Mouse (Mus musculus): Measurements from ENCODE around the gene Pafah2.

Pafah2 gene

DNA sequence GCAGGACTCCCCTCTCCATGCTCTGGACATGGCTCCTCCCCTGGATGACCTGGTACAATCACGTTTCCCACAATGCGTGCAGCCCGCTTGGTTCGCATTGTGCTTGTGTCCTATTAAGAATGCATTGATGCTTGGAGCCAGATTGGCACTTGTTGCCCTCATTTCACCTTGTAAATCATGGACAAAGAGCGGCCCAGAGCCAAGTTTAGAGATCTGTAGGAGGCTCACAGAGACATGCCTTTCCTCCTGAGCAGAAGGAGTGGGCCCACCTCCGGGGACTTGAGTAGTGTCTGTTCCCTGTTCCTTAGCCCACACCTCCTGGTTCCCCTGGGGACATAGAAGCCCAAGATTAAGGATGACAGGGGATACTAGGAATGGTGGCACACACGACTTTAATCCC, 27.8 kb downstream of the Pafah2 start:
- no peak for DNase-seq (ENCODE audit: low spot score in 2 of 2)

DNA sequence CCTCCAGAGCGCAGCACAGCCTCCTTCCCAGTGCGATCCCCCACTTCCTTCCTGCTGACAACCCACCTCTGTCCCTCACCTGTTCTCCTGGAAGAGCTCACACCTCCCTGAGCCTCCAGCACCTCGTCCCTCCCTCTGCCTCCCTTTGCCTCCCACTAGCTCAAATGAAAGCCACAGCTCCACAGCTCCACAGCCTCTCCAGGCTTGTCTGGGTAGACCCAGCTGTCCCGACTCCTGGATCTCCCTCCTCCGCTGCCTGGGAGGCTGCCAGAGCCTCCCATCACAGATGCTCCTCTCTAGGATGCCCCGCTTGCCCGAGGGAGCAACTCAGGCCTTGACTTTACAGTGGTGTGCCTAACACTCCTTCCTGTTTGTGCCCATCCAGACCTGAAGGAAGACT, 29.0 kb downstream of the Pafah2 start:
- no peak for DNase-seq (ENCODE audit: low spot score in 2 of 2)

DNA sequence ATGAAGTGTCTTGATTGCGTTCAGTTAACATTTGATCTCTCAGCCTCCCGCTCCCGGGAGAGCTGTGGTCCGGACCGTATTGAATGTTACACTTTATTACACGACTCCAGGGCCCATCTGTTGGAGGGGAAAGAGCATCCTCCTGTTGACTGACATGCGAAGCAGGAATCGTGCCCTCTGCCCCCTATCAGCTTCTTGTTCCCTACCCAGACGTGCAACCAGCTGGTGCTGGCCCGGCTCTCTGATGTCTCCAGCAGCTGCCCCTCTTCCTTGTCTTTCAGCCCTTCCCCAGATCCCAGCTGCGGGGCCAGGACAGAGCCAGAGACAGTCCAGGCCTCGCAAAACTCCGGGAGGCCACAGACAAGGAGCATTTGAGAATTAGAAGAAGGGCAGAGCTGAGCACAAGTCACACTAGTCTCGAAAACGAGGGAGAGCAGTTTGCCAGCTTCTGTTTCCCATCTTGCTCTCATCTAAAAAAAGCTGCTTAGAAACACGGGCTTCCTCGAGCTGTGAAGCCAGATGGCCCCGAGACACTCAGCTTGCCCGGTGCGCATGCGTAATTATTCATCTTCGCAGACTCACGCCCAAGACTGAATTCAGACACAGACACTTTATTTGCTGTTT, 34.4 kb downstream of the Pafah2 start:
- no peak for DNase-seq (ENCODE audit: low spot score in 2 of 2)

DNA sequence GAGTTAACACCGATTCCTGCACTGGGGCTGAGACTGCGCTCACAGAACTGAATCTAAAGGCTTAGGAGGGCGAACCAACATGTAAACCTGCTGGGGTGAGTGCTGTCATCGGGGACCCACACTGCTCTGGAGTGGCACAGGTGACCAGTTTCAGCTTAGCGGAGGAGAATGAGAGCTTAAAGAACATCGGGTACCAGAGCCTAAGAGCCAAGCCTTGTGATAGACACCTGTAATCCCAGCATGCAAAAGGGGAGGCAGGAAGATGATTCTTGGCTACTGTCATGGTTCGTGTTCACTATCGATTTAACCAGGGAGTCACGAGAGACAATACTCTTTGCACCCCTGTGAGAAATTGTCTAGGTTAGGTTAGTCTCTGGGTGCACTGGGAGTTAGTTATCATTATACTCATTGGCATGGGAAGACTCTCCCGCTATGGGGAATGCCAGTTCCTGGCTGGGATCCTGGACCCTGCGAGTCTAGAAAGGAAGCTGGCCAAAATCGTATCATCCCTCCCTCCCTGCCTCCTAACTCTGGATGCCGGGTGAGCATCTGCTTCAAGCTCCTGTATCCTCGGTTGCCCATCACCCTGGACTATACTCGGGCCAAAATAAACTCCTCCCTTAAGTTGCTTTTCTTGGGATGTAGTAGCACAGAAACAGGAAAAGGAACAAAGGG, 36.7 kb downstream of the Pafah2 start:
- no peak for DNase-seq (ENCODE audit: low spot score in 2 of 2)

DNA sequence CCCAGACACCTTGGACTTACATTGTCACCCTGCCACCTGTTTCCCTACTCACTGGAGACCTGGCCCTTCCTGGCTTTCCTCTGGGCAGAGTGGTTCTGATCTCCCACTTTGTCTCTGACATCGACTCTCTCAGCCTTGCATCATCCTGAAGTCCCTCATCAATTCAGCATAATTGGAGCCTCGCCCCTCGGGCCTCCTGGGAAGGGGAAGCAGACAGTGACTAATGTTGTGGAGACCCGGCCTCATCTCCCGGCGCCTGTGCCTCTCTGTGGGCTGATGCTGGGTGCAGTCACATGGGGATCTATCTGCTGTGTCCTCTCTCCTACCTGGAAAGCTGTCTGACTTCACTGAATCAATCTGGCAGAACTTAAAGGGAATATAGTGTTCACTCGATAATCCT, 40.1 kb downstream of the Pafah2 start:
- DNase-seq (ENCODE audit: low spot score in 2 of 2), result no peak

DNA sequence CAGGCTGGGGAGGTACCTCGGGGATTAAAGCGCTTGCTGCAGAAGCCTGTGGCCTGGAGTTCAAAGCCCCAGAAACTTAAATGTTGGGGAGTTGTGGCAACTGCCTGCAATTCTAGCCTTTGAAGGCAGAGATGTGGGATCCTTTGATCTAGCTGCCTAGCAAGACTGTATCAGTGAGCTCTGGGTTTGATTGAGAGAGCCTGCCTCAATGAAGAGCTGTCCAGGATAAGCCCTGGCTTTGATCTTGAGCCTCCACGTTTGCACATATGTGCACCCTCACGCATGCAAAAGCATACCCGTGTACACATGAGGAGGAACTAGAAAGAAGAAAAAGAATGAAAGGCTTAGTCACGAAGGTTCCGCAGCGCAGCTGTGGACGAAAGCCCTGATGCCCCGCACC, 40.5 kb downstream of the Pafah2 start:
- DNase-seq (ENCODE audit: low spot score in 2 of 2), result no peak

DNA sequence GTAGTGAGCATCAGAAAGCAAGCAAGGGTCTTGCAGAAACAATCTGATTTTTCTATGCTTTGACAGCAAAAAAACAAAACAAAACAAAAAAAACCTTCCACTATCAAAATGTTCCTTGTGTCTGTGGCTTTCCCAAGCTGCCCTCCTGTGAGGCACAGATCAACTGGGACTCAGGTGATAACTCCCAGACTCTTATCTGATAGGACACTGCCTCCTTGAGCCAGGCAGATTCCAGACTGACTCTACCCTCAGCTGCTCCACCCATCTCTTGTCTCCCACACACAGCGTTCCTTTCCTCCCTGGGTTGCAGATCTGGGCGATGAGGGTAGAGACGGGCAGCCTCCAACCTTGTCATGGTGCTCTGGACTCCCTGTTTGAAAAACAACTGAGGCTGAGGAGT, 43.0 kb downstream of the Pafah2 start:
- no peak for DNase-seq (ENCODE audit: low spot score in 2 of 2)

DNA sequence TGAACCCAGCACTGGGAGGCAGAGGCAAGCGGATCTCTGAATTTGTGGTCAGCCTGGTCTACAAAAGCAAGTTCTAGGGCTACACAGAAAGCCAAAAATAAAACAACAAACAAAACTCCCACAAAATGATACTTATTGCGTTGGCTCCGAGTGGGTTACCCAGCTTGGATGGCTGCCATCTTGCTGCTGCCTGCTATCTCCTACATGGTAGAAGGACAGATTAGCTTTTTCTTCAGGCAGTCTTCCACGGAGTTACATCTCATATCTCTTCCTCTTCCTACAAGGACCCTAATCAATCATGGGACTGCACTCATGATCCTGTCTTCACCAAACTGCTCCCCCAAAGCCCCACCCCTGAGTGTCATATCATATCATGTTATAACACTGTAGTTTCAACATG, 43.8 kb downstream of the Pafah2 start:
- DNase-seq (ENCODE audit: low spot score in 2 of 2), result no peak

DNA sequence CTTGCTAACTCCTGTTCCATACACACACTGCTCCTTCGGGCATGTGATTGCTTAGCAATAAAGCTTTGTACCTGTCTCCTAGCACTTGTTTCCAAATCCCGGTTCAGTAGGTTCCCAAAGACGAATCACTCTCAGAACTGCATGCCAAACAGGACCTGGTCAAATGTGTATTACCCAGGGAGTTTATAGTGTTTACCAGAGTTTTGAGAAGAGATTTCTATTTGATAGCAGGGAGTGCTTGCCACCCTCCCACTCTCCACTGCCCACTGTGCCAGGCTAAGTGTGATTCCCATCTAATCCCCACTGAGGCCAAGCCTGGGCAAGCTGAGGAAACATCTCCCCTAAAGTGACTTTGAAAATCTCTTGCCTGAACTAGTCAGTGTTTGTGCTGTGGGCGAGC, 46.1 kb downstream of the Pafah2 start:
- DNase-seq (ENCODE audit: low spot score in 2 of 2), result no peak

DNA sequence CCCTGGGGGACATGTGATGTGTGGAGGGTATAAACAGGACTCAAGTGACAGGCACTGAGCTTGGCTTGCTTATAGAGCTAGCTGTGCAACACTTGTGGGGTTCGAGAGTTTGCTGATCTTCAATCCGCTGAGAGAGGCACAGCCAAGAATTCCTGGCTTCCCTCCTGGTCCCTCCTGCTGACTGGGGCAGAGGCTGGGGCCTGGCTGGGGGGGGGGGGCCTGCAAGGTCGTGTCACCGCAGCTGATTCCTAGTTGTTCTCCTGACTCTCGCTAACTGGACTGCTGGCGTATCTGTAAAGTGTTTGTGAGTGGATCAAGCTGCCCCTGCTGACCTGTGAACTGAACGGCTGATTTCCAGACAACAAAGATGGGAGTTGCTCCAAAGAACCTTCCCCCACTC, 47.5 kb downstream of the Pafah2 start:
- no peak for DNase-seq (ENCODE audit: low spot score in 2 of 2)

DNA sequence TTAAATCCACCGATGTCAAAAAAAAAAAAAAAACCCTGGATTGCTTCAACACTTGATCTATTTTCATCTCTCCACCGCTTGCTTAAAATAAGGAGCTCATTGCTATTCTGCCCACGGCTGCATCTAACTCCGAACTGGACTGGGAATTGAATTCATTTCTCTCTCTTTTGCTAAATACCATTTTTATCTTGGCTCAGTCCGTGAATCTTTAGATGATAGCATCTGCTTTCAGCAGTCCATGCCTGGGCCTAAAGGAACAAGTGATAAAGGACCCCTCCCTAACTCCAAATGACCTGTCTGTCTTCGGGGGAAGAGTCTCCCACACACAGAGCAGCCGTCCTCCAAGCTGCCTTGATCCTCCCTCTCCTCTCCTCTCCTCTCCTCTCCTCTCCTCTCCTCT, 48.8 kb downstream of the Pafah2 start:
- no peak for DNase-seq (ENCODE audit: low spot score in 2 of 2)

DNA sequence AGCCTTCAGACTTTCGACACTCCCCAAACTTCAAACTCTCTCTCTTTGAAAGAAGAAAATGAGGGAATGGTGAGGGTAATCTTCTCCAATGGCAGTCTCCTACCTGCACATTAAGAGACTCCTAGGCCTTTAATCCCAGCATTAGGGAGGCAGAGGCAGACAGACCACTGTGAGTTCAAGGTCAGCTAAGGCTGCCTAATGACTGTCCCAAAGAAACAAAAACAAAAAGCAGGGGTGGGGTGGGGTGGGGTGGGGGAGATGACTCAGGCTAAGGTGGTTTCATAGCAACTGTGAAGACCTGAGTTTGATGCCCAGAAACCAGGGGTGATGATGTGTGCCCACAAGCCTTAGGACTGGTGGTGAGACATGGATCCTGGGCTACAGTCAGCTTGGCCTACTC, 49.4 kb downstream of the Pafah2 start:
- no peak for DNase-seq (ENCODE audit: low spot score in 2 of 2)

DNA sequence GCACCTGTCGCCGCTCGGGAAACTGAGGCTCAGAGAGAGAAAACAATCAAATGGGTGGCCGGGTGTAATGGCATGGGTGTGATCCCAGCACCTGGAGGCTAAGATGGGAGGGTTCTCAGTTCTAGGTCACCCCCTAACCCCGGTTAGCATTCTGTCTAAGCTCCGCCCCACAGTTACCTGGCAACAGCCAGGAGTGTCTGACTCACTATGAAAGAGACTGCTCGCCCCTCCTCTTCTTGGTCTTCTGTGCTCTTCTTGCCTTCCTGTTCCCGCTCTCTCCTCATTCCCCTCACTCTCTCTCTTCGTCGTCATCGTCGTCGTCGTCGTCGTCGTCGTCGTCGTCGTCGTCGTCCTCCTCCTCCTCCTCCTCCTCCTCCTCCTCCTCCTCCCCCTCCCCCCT, 51.8 kb downstream of the Pafah2 start:
- no peak for DNase-seq (ENCODE audit: low spot score in 2 of 2)

DNA sequence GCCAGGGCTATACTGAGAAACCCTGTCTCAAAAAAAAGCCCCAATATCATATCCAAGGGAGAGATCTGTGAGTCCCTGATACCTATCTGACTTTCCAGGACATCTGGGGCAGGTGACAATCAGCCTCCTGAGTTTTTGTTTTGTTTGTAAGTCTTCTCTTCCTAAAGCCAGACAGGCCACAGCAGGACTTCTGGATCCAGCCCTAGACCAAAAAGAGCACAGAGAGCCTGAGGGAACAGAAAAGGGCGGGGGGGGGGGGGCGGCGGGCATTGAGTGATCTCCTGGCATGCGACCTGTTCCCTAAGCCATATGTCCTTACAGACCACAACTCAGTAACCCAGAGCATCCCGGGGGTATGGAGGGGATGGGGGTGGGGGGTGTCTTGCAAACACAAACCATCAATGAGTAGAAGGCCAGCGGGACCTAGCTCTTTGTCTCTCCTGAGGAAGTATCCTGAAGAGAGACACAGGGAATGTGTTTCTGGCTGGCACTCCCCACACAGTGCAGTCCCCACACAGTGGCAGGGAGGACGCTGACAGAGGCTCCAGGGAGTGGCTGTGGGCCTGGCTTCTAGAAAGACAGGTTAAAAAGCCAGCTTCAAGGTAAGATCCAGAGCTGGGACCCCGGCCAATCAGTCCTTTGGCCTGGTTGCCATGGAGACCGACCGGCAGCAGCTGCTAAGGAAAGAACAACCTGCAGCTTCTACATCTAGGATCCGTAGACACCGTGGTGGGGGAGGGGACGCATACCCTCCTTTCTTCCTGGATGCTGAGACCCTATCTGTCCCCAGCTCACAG, 53.7 kb downstream of the Pafah2 start:
- DNase-seq (ENCODE audit: low spot score in 2 of 2), result no peak

DNA sequence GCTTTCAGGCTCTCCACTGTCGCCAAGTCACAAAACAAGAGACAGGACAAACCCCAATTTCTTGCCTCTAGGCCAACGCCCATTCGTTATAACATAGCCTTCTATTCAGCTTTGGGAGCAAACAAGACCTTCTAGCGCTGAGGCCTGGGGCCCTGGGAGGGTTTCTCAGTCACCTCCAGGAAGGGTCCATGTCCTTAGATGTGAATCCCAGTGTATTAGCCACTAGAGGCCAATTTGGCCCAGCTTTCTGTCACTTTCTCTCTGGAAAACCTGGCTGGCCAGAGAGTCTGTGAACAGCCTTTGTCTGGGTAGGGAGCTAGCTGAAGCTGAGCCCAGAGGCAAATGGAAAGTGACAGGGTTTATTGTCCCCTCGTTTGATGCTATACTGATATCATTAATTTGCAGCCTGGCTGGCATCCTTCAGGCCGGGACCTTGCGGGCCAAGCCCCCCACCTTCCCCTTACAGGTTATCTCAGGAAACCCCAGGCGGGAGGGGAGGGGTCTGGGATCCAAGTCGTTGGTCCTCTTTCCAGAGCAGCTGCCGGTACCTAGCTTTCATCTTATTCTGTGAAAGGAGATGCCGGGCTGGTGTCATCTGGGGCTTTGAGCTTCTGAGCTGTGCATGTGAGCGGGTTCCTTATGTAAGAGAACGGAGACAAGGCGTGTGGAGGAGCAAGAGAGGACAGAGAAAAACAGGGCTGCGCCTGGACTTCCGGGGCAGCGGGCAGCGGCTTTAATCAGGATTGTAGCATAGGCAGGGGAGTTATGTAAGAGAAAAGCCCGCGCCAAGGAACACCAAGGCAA, 54.5 kb downstream of the Pafah2 start:
- no peak for DNase-seq (ENCODE audit: low spot score in 2 of 2)

DNA sequence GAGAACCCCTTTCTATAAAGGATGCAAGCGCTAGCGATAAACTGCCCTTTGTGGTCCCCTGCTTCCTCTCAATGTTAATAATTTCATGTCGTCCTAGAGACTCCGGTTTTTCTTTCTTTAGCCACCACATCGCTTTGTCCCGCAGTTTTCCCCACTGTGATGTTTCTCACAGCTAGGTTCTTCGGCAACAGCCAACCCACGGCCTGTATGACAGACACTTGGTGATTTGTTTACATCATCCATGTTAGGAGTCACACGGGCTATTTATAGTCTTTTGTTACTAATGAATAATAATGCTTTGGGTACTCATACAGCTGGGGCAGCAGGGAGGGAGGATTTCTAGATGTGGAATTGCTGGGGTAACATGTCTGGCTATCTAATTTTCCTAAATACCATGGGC, 55.4 kb downstream of the Pafah2 start:
- no peak for DNase-seq (ENCODE audit: low spot score in 2 of 2)

DNA sequence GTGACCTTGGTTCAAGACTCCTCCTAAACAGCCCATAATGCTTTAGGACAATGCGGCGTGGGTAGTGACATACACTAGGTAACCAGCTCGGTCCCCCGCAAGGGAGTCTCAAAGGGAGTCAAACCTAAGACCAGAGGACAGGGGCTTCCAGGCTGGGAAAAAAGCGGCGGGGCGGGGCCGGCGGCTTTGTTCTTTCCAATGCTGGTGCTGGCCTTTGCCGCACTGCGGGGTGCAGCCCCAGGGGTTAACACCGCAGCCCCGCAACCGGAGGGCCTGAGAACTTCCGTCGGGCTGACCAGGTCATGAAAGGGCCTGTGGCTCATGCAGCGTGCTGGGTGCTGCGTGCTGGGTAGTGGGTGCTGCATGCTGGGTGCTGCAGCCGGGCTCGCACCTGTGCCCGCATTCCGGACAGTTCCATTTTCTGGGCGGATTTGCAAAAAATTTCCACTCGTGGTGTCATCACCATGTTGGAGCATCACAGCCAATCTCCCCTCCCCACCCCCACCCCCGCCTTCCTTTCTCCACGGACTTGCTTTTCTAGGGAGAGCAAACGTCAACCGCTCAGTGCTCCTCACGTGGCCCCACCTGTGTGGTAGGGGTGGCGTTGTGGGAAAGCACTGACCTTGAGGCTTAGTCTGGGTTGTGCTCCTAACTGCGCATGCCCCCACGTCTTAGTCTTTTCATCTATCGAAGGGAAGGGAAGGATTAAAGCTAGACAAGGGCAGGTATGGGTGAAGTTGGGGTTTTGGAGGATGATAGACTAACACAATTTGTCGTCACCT, 57.7 kb downstream of the Pafah2 start:
- no peak for DNase-seq (ENCODE audit: low spot score in 2 of 2)

DNA sequence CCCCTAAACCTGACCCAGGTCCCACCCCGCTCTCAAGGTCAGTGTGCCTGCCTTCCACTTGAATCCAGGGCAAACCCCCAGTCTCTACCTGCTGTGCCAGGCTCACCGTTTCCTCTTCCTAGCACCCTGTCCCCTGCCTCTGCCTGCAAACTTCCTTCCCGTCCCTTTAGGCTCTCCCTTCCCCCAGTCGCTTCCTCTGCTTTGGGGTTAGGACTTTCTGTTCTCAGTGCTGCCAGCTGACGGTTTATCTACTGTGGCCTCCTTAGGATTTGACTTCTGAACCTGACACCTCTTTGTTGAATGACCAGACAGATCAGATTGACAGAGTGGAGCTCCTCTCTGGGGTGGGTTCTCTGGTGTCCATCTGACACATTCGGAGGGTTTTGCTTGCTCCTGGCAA, 59.2 kb downstream of the Pafah2 start:
- no peak for DNase-seq (ENCODE audit: low spot score in 2 of 2)

DNA sequence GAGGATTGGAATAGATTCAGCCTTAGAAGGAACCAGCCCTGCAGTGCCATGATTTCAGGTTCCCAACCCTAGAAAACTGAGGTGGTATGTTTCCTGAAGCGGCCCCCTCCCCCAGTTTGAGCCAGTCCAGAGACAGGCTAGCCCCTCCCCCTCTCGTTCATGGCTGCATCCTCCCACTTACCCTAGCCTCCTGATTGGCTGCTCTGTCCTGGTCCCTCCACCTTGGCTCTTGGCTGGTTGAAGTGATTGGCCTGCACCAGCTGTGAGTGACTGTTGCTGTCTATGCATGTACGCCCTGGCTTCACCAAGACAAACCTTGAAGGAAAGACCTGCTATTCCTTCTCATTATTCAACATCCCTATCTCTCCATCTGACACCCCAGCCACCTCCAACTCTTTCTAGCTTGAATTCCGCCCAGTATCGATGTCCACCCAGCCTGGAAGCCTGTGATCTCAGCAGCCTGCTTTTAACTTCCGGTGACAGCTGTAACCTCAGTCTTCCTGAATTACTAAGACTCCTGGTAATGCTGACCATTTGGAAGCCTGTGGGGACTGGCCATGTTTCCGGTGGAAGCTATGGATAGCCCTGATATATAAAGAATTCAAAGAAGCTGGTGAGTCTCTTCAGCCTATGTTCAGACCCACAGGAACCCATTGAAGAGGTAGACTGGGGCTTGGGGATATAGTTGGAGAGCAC, 61.2 kb downstream of the Pafah2 start:
- DNase-seq (ENCODE audit: low spot score in 2 of 2), result no peak

DNA sequence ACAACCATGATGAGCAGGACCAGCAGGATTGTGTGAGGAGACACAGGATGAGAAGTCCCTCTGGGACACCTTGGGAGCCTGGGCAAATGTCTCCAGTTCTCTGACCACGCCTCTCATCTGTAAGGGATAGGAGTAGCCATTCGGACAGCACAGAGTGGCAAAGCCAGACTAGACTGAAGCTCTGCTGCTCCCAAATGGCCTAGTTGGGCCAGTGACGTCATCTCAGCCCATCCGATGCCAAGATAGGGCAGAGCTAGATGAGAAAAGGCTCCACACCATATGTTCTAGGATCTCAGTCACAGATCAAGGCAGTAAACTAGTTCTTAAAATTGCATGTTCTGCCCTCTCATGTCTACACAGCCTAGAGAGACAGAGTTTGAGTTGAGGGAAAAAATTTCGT, 62.7 kb downstream of the Pafah2 start:
- no peak for DNase-seq (ENCODE audit: low spot score in 2 of 2)

DNA sequence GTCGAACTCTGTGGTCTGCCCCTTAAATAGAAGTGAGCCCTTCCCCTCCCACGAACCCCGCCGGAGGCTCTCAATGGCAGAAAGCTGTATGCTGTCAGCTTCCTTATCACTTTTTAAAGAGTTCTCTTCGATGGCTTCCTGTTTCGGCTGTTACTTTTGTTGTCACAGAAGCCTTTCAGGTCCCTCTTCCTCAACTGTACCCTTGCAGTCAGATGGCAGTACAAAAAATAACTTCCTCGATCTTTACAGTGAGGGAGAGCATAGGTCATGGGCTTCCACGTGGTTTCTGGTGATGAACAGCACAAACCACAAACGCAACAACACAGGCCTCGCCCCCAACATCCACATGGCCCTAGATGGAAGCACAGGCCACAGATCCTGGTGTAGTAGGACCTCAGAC, 64.2 kb downstream of the Pafah2 start:
- peak in 1 of 2 experiments; percentile 44 for DNase-seq (ENCODE audit: low spot score in 2 of 2)

Measured in spleen, postnatal 14 days (tissue).